Mouse (Mus musculus): ENCODE data around the gene Trp73.

- TF ChIP-seq CTCF (IDR thresholded peaks at IDR 0.05; ENCODE audit: low read depth) = no peak
- TF ChIP-seq EP300 (optimal IDR thresholded peaks at IDR 0.05) = no peak
These were observed 30.2 kb downstream of the Trp73 start for GRCm38 (mm10) chr4:154109850-154110243.
